Mouse (Mus musculus) frontal cortex, adult 2 months (tissue): Measurements from ENCODE around the gene Fam114a2. TPM values are rescaled to one million over a fixed set of nuclear protein-coding genes. Genes with fewer than 3 reads are reported as not detected.

Experiments
- DNase-seq, 2 experiments: peaks; one replicate each; pipeline ENCODE4 v3.0.0; 2022; ENCODE audit warnings: low spot score in 1 of 2; ENCODE audit errors: extremely low spot score in 1 of 2
- polyA plus RNA-seq: library from polyadenylated mRNA; depleted of rRNA; stranded (reverse); fragments of >200 nt; gene quantifications from 2 replicates; pipeline ENCODE4 v1.2.3, GENCODE M21; 2012; rRNA removed

Gene Fam114a2
- polyA plus RNA-seq, 1 experiment = 42.7 TPM

DNA sequence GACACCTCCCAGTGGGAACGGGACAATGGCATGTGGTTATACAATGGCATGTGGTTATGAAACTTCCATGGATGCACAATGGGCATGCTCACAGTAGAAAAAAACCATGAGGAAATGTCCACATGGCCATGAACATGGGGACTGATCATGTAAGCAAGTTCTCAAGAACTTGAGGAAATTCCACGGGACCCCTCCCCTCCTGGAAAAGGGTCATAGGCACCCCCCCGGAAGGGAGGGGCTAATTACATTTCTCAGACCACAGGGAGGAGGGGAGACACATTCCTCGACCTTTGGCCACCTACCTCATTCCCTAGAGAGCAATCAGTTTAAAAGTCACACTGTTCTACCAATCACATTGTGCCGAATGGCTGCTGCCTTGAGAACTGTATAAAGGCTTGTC is 64.0 kb downstream of the Fam114a2 start:
- no peak for DNase-seq

DNA sequence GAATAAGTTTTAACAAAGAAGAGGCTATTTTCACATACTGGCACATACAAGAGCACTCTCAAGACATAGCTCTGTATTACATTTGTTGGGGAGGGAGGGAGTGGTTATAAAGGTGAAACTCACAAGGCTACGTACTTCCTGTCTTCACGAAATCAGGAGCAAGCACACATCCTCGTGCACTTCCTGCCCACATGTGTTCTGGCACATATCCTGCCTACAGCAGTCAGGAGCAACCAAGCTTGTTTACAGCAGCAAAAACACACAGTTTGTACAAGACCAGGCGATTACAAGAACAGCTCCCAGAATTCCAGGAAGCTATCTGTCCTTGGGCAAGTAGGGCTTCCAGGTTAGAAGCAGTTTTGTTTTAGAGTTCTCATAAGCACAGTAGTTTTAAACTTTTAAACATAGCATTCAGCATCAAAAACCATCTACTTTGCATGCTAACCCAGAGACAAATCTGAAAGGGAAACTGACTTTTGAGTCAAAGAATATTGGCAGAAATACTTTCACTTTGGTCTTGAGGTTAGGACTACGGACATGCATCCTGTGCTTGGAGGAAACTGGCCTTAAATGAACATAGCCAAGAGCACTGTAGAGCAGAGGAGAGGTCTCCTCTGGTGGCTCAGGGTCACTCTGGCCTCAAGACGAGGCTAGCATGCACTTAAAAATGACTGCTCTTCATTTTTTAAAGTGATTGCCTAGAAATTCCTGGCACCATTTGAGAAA is 73.0 kb downstream of the Fam114a2 start:
- DNase-seq = no peak

DNA sequence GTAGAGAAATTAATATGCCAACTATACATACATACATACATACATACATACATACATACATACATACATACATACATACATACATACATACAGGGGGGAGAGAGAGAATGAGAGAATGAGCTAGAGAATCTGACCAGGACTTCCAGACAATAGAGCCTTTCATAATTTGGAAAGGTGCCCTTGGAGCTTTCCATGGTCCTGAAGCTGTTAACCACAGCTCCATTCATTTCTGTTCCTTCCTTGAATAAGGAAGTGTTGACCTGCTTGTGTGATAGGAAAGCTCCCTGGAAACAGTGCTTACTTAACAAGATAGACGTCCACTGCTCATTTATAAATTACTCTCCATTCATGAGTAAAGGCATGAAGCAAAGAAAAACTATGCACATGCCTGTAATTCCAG is 84.3 kb downstream of the Fam114a2 start:
- no peak for DNase-seq

Other genes with a start within 250 kb of the Fam114a2 start
- gene Mfap3, start within 50 bp of the Fam114a2 start, polyA plus RNA-seq = 17.2 and 18.1 TPM in 2 replicates
- 8.6 and 9.7 TPM in 2 replicates for gene Galnt10, start 126.8 kb upstream of the Fam114a2 start, polyA plus RNA-seq